Mouse (Mus musculus): ENCODE measurements around the gene Pde2a.
A peak's percentile ranks its signal among the peaks of the same experiment; 100 is the strongest.

DNA sequence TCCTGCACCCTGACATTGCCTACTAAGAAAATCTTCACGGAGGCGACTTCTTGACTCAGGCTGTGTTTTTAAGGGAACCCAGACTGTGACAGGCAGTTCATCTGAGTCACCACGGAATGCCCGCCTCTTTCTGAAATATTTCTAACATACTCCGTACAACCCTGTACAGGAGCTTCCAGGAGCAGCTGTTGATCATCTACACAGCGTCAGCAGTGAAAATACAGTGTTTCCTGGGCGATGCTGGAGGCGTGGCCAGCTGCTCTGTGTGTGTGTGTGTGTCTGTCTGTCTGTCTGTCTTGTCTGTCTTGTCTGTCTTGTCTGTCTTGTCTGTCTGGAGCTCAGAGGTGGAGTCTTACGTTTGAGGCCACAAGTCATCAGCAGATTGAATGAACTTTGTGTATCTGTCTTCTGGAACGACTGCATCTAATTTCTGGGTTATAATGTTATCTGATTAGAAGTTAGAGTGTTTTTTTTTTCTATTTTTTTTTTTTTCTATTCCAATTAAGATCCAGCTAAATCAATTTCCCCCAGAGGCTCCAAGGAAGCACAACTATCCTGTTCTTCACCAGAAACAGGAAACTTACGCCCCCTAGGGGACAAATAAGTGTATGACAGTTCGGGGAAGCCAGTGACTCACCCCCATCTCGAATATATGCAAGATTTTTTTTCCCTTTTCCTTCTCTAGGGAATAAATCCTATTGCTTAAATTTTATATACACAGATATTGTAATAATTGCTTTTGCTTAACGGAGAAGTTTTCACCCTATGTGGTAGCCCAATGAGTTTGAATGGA is 116.8 kb downstream of the Pde2a start:
- TF ChIP-seq CTCF (IDR thresholded peaks at IDR 0.05; ENCODE audit: extremely low read depth, insufficient read length, insufficient replicate concordance, low read depth, low read length) (peak; percentile 29; the same call in 1 of the 2 replicates), POLR2A (IDR thresholded peaks at IDR 0.05; ENCODE audit: low read depth, low read length) (no peak)

Data from small intestine, adult 2 months (tissue).